Mouse (Mus musculus) neural tube, embryonic 12.5 days (tissue): ENCODE results near the gene Unc13d. TPM values are rescaled to one million over a fixed set of nuclear protein-coding genes. Genes with fewer than 3 reads are reported as not detected.

Experiments
- polyA plus RNA-seq: library from polyadenylated mRNA; unstranded; fragments of >200 nt; fragmentation: Nextera tagmentation; extraction: Ambion mirVana; gene quantifications from 2 replicates; pipeline ENCODE4 v1.2.1, GENCODE M21; 2016

The Unc13d gene
- polyA plus RNA-seq, 1 experiment from 2014 or later = 1.7 TPM

Other genes starting within 250 kb of the Unc13d start
- gene Myo15b, start 219.6 kb downstream of the Unc13d start, polyA plus RNA-seq = 0.11 and 0.19 TPM in 2 replicates
- 1.8 and 2.7 TPM in 2 replicates for gene Smim5, start 178.0 kb downstream of the Unc13d start, polyA plus RNA-seq
- gene Smim6, start 165.9 kb downstream of the Unc13d start, polyA plus RNA-seq = 0.83 and 1.0 TPM in 2 replicates
- 53.7 and 54.8 TPM in 2 replicates for gene Sap30bp, start 144.7 kb downstream of the Unc13d start, polyA plus RNA-seq
- gene Recql5, start 144.5 kb downstream of the Unc13d start, polyA plus RNA-seq = 24.2 and 30.2 TPM in 2 replicates
- gene Itgb4, start 103.3 kb downstream of the Unc13d start, polyA plus RNA-seq = 0.99 and 1.4 TPM in 2 replicates
- 100 and 109 TPM in 2 replicates for gene Galk1, start 65.2 kb downstream of the Unc13d start, polyA plus RNA-seq
- gene H3f3b, start 50.0 kb downstream of the Unc13d start, polyA plus RNA-seq = 2,060 and 2,115 TPM in 2 replicates
- 47.9 and 48.6 TPM in 2 replicates for gene Unk, start 47.6 kb downstream of the Unc13d start, polyA plus RNA-seq
- gene Wbp2, start 9.0 kb upstream of the Unc13d start, polyA plus RNA-seq = 97.0 and 110 TPM in 2 replicates
- gene Trim47, start 49.2 kb upstream of the Unc13d start, polyA plus RNA-seq = 3.7 and 5.0 TPM in 2 replicates
- 2.0 and 2.1 TPM in 2 replicates for gene Trim65, start 53.2 kb upstream of the Unc13d start, polyA plus RNA-seq
- 83.7 and 85.5 TPM in 2 replicates for gene Mrpl38, start 60.9 kb upstream of the Unc13d start, polyA plus RNA-seq
- gene Fbf1, start 90.2 kb upstream of the Unc13d start, polyA plus RNA-seq = 63.2 and 67.0 TPM in 2 replicates
- gene Ten1, start 120.9 kb upstream of the Unc13d start, polyA plus RNA-seq = 67.6 and 68.9 TPM in 2 replicates
- 42.2 and 44.0 TPM in 2 replicates for gene Acox1, start 121.1 kb upstream of the Unc13d start, polyA plus RNA-seq
- gene Evpl, start 160.1 kb upstream of the Unc13d start, polyA plus RNA-seq = 0.76 and 0.95 TPM in 2 replicates
- 85.3 and 88.4 TPM in 2 replicates for gene Srp68, start 196.3 kb upstream of the Unc13d start, polyA plus RNA-seq
- gene Galr2, start 203.0 kb upstream of the Unc13d start, polyA plus RNA-seq = 1.4 and 2.0 TPM in 2 replicates
- gene Exoc7, start 229.3 kb upstream of the Unc13d start, polyA plus RNA-seq = 75.5 and 89.3 TPM in 2 replicates